Mouse (Mus musculus): ENCODE data around the gene Tnip1.

- TF ChIP-seq HCFC1 (IDR thresholded peaks at IDR 0.05; ENCODE audit: low read depth, low read length) (no peak), POLR2A (IDR thresholded peaks at IDR 0.05; ENCODE audit: low read depth, low read length) (no peak), SIN3A (IDR thresholded peaks at IDR 0.05; ENCODE audit: low read length) (no peak)
Measured at GRCm38 (mm10) chr11:54927346-54928140, 35.2 kb downstream of the Tnip1 start.
